Mouse (Mus musculus) midbrain, postnatal 0 days (tissue): ENCODE measurements at regions not wholly inside any gene's neighbourhood (a gene's known extent, or its start where the extent isn't known, plus 50 kb on each side); places are given as distances from the start of the nearest gene placed in this dataset.

Experiments used
- ATAC-seq: fragments of 200-750 bp; cut with Nextera tagmentation; 2 replicates; pipeline ENCODE4 v1.8.0; 2017; ENCODE audit warnings: moderate number of reproducible peaks, mild to moderate bottlenecking, moderate TSS enrichment, moderate library complexity; ENCODE audit not compliant: low FRiP score
- DNase-seq: peaks from one replicate; pipeline ENCODE4 v3.0.0-alpha.2; 2015; ENCODE audit warnings: low spot score
- H3K27ac ChIP-seq: fragments of 300-500 bp; sonication (generic); 2 replicates; pipeline ENCODE4 v1.5.1; 2014; ENCODE audit warnings: low read depth, mild to moderate bottlenecking, low read length, mixed read lengths
- H3K27me3 ChIP-seq: fragments of 300-500 bp; sonication (generic); 2 replicates; pipeline ENCODE4 v1.6.1; 2014; ENCODE audit warnings: low read length, control low read depth, mixed read lengths; ENCODE audit not compliant: insufficient read depth
- H3K36me3 ChIP-seq: fragments of 300-500 bp; sonication (generic); 2 replicates; pipeline ENCODE4 v1.6.1; 2014; ENCODE audit warnings: low read length, control low read depth, mixed read lengths; ENCODE audit not compliant: insufficient read depth
- H3K4me1 ChIP-seq: fragments of 300-500 bp; sonication (generic); 2 replicates; pipeline ENCODE4 v1.6.1; 2014; ENCODE audit warnings: mild to moderate bottlenecking, control low read depth, antibody characterized with exemption, low read length, mixed read lengths; ENCODE audit not compliant: insufficient read depth
- H3K4me2 ChIP-seq: fragments of 300-500 bp; sonication (generic); 2 replicates; pipeline ENCODE4 v1.6.1; 2014; ENCODE audit warnings: low read depth, mild to moderate bottlenecking, low read length, mixed read lengths; ENCODE audit not compliant: poor library complexity, severe bottlenecking
- H3K4me3 ChIP-seq: fragments of 300-500 bp; sonication (generic); 2 replicates; pipeline ENCODE4 v1.5.1; 2014; ENCODE audit warnings: low read depth, mild to moderate bottlenecking, low read length, moderate library complexity
- H3K9ac ChIP-seq: fragments of 300-500 bp; sonication (generic); replicated peaks from 2 replicates; pipeline ENCODE4 v1.6.1; 2014; ENCODE audit warnings: mild to moderate bottlenecking, low read length, moderate library complexity, mixed read lengths; ENCODE audit not compliant: poor library complexity, severe bottlenecking
- H3K9me3 ChIP-seq: fragments of 300-500 bp; sonication (generic); 2 replicates; pipeline ENCODE4 v1.6.1; 2016; ENCODE audit warnings: low read length, control low read depth
- CTCF ChIP-seq: IDR thresholded peaks from 2 replicates; pipeline ENCODE4 v1.5.1; 2016; ENCODE audit warnings: antibody characterized with exemption, mild to moderate bottlenecking
- WGBS: fragments of 180-500 bp; shearing (Covaris S2); extraction: QIAGEN DNeasy Blood & Tissue Kit; methylation state at CpG from one replicate; pipeline ENCODE4 v1.1.7; 2014; 5-methylcytosine and 5-hydroxymethylcytosine counted together

DNA sequence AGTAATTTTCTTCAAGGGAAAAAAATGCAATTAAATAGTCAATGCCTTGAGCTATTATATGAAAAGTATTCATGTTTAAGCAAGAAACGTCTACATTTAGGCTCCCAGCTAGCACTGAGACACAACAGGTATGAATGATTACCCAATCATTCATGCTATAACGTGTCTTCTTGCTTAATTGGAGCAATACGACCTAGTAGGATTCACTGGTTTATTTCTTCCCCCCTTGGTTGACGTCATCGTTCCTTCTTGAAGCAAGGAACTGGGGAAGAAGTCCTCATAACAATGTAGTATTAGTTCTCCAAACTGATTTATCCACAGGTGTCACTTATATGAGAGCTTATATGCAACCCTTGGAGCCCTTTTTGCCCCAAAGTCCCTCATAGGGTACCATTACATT is 581.8 kb downstream of the Nfib start:
- H3K9me3 ChIP-seq, result no peaks in the 10 kb centered on the region
- 89% methylated on average over 5 of the region's 5 CpGs for WGBS
- TF ChIP-seq CTCF, result no peak

DNA sequence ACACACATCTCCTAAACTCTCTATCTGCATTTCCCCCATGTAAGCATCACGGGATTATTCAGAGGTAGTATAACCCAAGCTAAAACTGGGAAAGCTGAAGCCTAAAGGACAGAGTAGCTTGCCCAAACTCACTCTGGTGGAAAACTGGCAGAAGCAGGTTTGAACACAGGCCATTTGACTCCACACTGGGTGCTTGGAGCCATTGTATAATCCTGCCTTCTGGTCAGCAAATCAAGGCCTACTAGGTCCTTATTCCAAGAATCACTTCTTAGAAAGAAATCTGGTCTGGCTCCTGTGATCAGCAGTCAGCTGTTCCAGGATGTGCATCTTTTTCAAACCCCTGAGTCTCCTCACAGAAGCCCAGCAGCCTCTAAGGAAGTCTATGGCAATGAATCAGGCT is 582.4 kb downstream of the Nfib start:
- TF ChIP-seq CTCF, result no peak
- Histone ChIP-seq H3K4me2 (no peak overlapping the region), H3K4me1 (no peaks in the 10 kb centered on the region), H3K9ac (no peak overlapping the region), H3K27me3 (no peaks in the 10 kb centered on the region), H3K27ac (no peak overlapping the region), H3K4me3 (no peak overlapping the region), H3K36me3 (no peaks in the 10 kb centered on the region), H3K9me3 (no peaks in the 10 kb centered on the region)
- ATAC-seq (no peak), DNase-seq (no peak)
- 93% methylated on average over 1 of the region's 1 CpGs for WGBS

More for the DNA sequence above, 581.8 kb downstream of the Nfib start:
- no peak for ATAC-seq
- Histone ChIP-seq H3K4me1 (no peaks in the 10 kb centered on the region), H3K9ac (no peak overlapping the region), H3K4me3 (no peak overlapping the region), H3K36me3 (no peaks in the 10 kb centered on the region), H3K4me2 (no peak overlapping the region), H3K27me3 (no peaks in the 10 kb centered on the region), H3K27ac (no peak overlapping the region)
- DNase-seq, result no peak

DNA sequence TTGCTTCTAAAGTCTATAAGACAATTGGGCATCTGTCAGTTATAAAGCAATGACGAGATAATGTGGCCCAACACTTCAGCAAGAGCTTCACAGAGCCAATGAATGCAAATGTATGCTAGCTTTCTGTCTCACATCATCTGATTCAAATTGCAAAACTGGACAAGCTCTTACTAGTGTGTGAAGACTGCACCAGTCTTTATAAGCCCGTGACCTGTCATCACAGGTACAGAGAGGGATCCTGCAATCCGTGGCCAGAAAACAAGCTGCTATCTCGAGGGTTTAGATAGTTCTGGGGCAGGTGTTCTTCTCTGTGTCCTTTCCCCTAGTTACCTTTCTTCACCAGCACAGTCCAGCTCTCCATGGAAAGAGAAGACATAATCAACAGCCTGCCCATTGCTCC is 584.8 kb downstream of the Nfib start:
- Histone ChIP-seq H3K4me3 (no peak overlapping the region), H3K9ac (no peak overlapping the region), H3K27ac (no peak overlapping the region), H3K4me1 (no peaks in the 10 kb centered on the region), H3K9me3 (no peaks in the 10 kb centered on the region), H3K36me3 (no peaks in the 10 kb centered on the region), H3K27me3 (no peaks in the 10 kb centered on the region), H3K4me2 (no peak overlapping the region)
- WGBS, result 71% methylated on average over 4 of the region's 4 CpGs
- DNase-seq (no peak), ATAC-seq (no peak)
- TF ChIP-seq CTCF, result no peak

DNA sequence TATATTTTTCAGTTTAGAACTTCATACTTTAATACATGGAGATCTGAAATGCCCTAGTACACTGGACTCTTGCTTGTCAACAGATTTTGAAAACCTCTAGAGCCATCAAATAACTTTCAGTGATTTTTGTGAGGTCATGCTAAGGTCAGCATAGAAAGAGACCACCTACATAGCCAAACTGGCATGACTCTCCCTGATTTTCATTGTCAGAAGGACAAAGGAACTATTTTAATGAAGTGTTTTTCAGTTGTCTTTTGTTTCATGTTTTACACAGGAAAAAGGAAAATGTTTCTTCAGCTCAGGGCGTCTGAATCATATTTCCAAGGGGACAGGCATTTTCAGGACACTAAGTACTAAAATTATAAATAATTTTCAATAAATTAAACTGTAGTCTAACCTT is 585.2 kb downstream of the Nfib start:
- no peaks in the 10 kb centered on the region for H3K36me3 ChIP-seq
- WGBS, result 64% methylated on average over 1 of the region's 1 CpGs
- ATAC-seq (no peak), DNase-seq (no peak)
- no peaks in the 10 kb centered on the region for H3K27me3 ChIP-seq
- H3K4me1 ChIP-seq, result no peaks in the 10 kb centered on the region
- H3K9ac ChIP-seq, result no peak overlapping the region
- no peak for TF ChIP-seq CTCF
- H3K4me3 ChIP-seq, result no peak overlapping the region
- H3K9me3 ChIP-seq, result no peaks in the 10 kb centered on the region
- no peak overlapping the region for H3K4me2 ChIP-seq
- no peak overlapping the region for H3K27ac ChIP-seq

DNA sequence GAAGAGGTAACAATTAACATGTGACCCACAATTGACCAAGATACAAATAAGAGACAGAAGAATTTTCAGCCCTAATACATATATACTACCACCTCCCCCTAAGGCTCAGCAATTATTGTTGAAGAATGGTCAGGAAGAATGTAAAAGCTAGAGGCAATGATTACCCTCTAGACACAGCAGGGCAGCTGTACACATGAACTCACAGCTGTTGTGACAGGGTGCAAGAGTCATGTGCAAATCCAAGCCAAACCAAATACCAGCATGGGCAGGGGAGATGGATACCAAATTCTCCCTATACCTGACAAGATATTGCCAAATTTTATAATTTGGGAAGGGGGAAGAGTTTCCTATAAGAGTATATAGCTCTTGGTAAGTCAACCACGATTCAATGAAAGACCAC is 603.7 kb downstream of the Nfib start:
- Histone ChIP-seq H3K27ac (no peak overlapping the region), H3K36me3 (no peaks in the 10 kb centered on the region), H3K9me3 (no peaks in the 10 kb centered on the region), H3K4me3 (no peak overlapping the region), H3K4me1 (no peaks in the 10 kb centered on the region), H3K4me2 (no peak overlapping the region), H3K9ac (no peak overlapping the region), H3K27me3 (no peaks in the 10 kb centered on the region)
- ATAC-seq (no peak), DNase-seq (no peak)
- 94% methylated on average over 1 of the region's 1 CpGs for WGBS
- no peak for TF ChIP-seq CTCF

DNA sequence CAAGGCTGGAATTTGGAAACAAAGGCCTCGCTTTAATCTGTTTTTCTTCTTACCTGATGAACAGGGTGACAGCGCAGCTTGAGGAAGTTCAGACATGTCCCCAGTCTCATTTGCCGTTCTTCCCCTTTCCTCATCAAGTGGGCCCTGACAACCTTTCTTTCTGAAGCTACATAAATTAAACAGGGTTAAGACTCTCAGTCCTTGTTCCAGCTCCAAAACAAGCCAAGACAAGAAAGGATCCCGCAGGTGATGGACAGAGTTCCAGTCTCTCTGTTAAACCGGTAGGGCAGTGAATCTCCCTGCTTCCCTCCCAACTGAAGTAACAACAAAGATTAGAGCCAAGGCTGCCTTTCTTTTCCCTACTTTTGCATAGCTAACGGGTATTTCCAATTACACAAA is 605.6 kb downstream of the Nfib start:
- no peak overlapping the region for H3K27ac ChIP-seq
- no peaks in the 10 kb centered on the region for H3K27me3 ChIP-seq
- ATAC-seq (no peak), DNase-seq (no peak)
- H3K4me1 ChIP-seq, result no peaks in the 10 kb centered on the region
- WGBS, result 61% methylated on average over 6 of the region's 6 CpGs
- H3K4me3 ChIP-seq, result no peak overlapping the region
- no peak overlapping the region for H3K9ac ChIP-seq
- no peak for TF ChIP-seq CTCF
- no peaks in the 10 kb centered on the region for H3K36me3 ChIP-seq
- no peak overlapping the region for H3K4me2 ChIP-seq
- H3K9me3 ChIP-seq, result no peaks in the 10 kb centered on the region
